Mouse (Mus musculus): ENCODE data around the gene Olfr680-ps1. TPM values are rescaled to one million over a fixed set of nuclear protein-coding genes. Genes with fewer than 3 reads are reported as not detected.
"Not testable (repeated sequence)": the region's sequence is repeated elsewhere in the genome, so short reads cannot be mapped to it uniquely, and the experiment has no call there.

Olfr680-ps1 gene
- polyA plus RNA-seq (2012; rRNA removed) = not detected in 2 replicates

DNA sequence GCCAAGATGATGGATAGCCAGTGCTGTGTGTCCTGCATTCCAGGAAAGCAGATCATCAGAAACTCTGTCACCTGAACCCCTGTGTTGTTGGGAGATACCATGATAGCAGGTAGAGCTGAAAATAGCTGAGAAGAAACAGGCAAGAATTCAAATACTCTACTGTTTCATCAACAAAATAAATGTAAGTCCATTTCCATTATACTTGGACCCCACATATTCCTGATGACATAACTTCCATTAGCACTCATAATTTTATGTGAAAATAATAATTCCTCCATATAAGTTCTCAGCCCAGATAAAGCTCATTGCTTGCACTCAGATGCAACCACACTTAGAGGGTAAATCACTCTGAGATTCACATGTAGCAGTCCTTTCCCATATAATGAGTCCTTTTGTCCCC, at the start of gene Olfr680-ps1:
TSS of gene Olfr680-ps1 (minus strand) at position 101 of the 400 bp plus-strand sequence.
- H3K27ac ChIP-seq (ENCODE audit: control insufficient read depth, insufficient read depth, low read length); H3K36me3 ChIP-seq (ENCODE audit: control insufficient read depth, insufficient read depth, low read length); H3K4me3 ChIP-seq (ENCODE audit: control insufficient read depth, insufficient read depth, low read length); H3K4me1 ChIP-seq (replicated peaks; ENCODE audit: control insufficient read depth, insufficient read depth, low read length); DNase-seq; H3K27me3 ChIP-seq (ENCODE audit: control insufficient read depth, insufficient read depth, low read length): not testable (repeated sequence)

GRCm38 (mm10) chr7:105141275-105141674, 48.7 kb upstream of the Olfr680-ps1 start:
- Histone ChIP-seq H3K36me3 (ENCODE audit: control insufficient read depth, insufficient read depth, low read length) (no peaks in the 10 kb centered on the region), H3K4me3 (ENCODE audit: control insufficient read depth, insufficient read depth, low read length) (no peak overlapping the region), H3K4me1 (replicated peaks; ENCODE audit: control insufficient read depth, insufficient read depth, low read length) (no peaks in the 10 kb centered on the region), H3K27me3 (ENCODE audit: control insufficient read depth, insufficient read depth, low read length) (no peaks in the 10 kb centered on the region), H3K27ac (ENCODE audit: control insufficient read depth, insufficient read depth, low read length) (no peak overlapping the region)
- no peak for TF ChIP-seq CTCF (IDR thresholded peaks at IDR 0.05; ENCODE audit: borderline replicate concordance, control insufficient read depth, extremely low read depth, insufficient read depth, low read length, poor library complexity)
- TF ChIP-seq POLR2A (IDR thresholded peaks at IDR 0.05; ENCODE audit: control insufficient read depth, extremely low read depth, insufficient read depth, low read length, poor library complexity) = no peak
- no peak for DNase-seq
- WGBS = 85% methylated on average over 2 of the region's 2 CpGs

DNA sequence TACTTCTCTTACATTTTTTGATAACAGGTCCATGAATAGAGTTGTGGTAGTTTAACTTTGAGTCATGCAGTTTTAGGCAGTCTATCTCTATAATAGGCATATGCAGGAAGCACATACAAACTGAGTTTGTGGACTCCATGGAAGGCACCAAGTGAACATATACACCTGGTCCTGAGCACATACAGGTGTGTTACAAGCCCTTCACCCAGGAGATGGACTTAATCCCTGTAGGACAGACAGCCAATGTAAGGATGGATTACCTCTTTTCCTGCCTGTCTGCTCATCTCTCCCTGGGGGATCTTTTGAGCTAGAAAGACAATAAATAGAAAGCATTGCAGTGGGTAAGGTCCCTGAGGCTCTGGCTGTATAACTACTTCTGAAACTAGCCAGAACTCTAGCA, 23.9 kb upstream of the Olfr680-ps1 start, which contains the start of gene Olfr681:
TSS of gene Olfr681 (plus strand) at position 301 of the 400 bp plus-strand sequence.
- no peaks in the 10 kb centered on the region for H3K4me1 ChIP-seq (replicated peaks; ENCODE audit: control insufficient read depth, insufficient read depth, low read length)
- no peak for DNase-seq
- no peaks in the 10 kb centered on the region for H3K27me3 ChIP-seq (ENCODE audit: control insufficient read depth, insufficient read depth, low read length)
- TF ChIP-seq CTCF (IDR thresholded peaks at IDR 0.05; ENCODE audit: borderline replicate concordance, control insufficient read depth, extremely low read depth, insufficient read depth, low read length, poor library complexity) = no peak
- no peak for TF ChIP-seq POLR2A (IDR thresholded peaks at IDR 0.05; ENCODE audit: control insufficient read depth, extremely low read depth, insufficient read depth, low read length, poor library complexity)
- H3K36me3 ChIP-seq (ENCODE audit: control insufficient read depth, insufficient read depth, low read length) = no peaks in the 10 kb centered on the region
- H3K4me3 ChIP-seq (ENCODE audit: control insufficient read depth, insufficient read depth, low read length) = no peak within 1 kb of the TSS
- no peak within 1 kb of the TSS for H3K27ac ChIP-seq (ENCODE audit: control insufficient read depth, insufficient read depth, low read length)

- H3K27ac ChIP-seq (ENCODE audit: control insufficient read depth, insufficient read depth, low read length) = no peak within 1 kb of the TSS
- H3K27me3 ChIP-seq (ENCODE audit: control insufficient read depth, insufficient read depth, low read length) = no peaks in the 10 kb centered on the region
- TF ChIP-seq CTCF (IDR thresholded peaks at IDR 0.05; ENCODE audit: borderline replicate concordance, control insufficient read depth, extremely low read depth, insufficient read depth, low read length, poor library complexity) = no peak
- no peak for TF ChIP-seq POLR2A (IDR thresholded peaks at IDR 0.05; ENCODE audit: control insufficient read depth, extremely low read depth, insufficient read depth, low read length, poor library complexity)
- no peaks in the 10 kb centered on the region for H3K4me1 ChIP-seq (replicated peaks; ENCODE audit: control insufficient read depth, insufficient read depth, low read length)
- no peak for DNase-seq
- no peak within 1 kb of the TSS for H3K4me3 ChIP-seq (ENCODE audit: control insufficient read depth, insufficient read depth, low read length)
- 50% methylated on average over 1 of the region's 1 CpGs for WGBS
- H3K36me3 ChIP-seq (ENCODE audit: control insufficient read depth, insufficient read depth, low read length) = no peaks in the 10 kb centered on the region
Measured at GRCm38 (mm10) chr7:105080905-105081304, 11.7 kb downstream of the Olfr680-ps1 start, which contains the start of gene Olfr679. TSS of gene Olfr679 (plus strand) at chr7:105081205.

DNA sequence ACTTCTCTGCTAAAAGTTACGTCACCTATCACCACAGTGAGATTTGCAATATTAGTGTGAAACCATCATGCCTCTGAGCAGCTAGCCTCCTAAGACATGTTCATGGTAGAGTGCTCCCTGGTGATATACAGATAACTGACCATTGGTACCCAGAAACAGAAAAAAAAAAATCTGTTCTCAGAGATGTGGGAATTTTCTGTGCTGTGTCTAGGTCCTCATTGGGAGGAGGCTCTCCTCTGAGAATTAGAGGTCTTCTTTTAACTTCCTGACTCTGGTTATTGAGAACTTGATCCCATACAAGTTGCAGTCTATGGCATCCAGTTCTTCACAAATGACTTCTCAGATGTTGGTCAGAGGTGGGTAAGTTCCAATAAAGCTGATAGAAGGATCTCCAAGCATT, 28.4 kb downstream of the Olfr680-ps1 start, which contains the start of gene Olfr678:
TSS of gene Olfr678 (plus strand) at position 301 of the 400 bp plus-strand sequence.
- H3K36me3 ChIP-seq (ENCODE audit: control insufficient read depth, insufficient read depth, low read length) = no peaks in the 10 kb centered on the region
- no peak for DNase-seq
- no peaks in the 10 kb centered on the region for H3K4me1 ChIP-seq (replicated peaks; ENCODE audit: control insufficient read depth, insufficient read depth, low read length)
- no peak within 1 kb of the TSS for H3K27ac ChIP-seq (ENCODE audit: control insufficient read depth, insufficient read depth, low read length)
- H3K27me3 ChIP-seq (ENCODE audit: control insufficient read depth, insufficient read depth, low read length) = no peaks in the 10 kb centered on the region
- TF ChIP-seq CTCF (IDR thresholded peaks at IDR 0.05; ENCODE audit: borderline replicate concordance, control insufficient read depth, extremely low read depth, insufficient read depth, low read length, poor library complexity) (no peak), POLR2A (IDR thresholded peaks at IDR 0.05; ENCODE audit: control insufficient read depth, extremely low read depth, insufficient read depth, low read length, poor library complexity) (no peak)
- WGBS = 84% methylated on average over 1 of the region's 1 CpGs
- H3K4me3 ChIP-seq (ENCODE audit: control insufficient read depth, insufficient read depth, low read length) = no peak within 1 kb of the TSS

GRCm38 (mm10) chr7:105058951-105059350, 33.7 kb downstream of the Olfr680-ps1 start:
- Histone ChIP-seq H3K27me3 (ENCODE audit: control insufficient read depth, insufficient read depth, low read length) (no peaks in the 10 kb centered on the region), H3K27ac (ENCODE audit: control insufficient read depth, insufficient read depth, low read length) (no peak overlapping the region), H3K36me3 (ENCODE audit: control insufficient read depth, insufficient read depth, low read length) (no peaks in the 10 kb centered on the region), H3K4me1 (replicated peaks; ENCODE audit: control insufficient read depth, insufficient read depth, low read length) (no peaks in the 10 kb centered on the region), H3K4me3 (ENCODE audit: control insufficient read depth, insufficient read depth, low read length) (no peak overlapping the region)
- TF ChIP-seq POLR2A (IDR thresholded peaks at IDR 0.05; ENCODE audit: control insufficient read depth, extremely low read depth, insufficient read depth, low read length, poor library complexity) = no peak
- TF ChIP-seq CTCF (IDR thresholded peaks at IDR 0.05; ENCODE audit: borderline replicate concordance, control insufficient read depth, extremely low read depth, insufficient read depth, low read length, poor library complexity) = no peak
- no peak for DNase-seq

Other genes with a start within 250 kb of the Olfr680-ps1 start
- not detected in 2 replicates for gene Usp17la, start 235.8 kb downstream of the Olfr680-ps1 start, polyA plus RNA-seq (2012; rRNA removed)
- gene Olfr665, start 214.8 kb downstream of the Olfr680-ps1 start, polyA plus RNA-seq (2012; rRNA removed) = not detected in 2 replicates
- gene Olfr666, start 196.9 kb downstream of the Olfr680-ps1 start, polyA plus RNA-seq (2012; rRNA removed) = not detected in 2 replicates
- gene Olfr667, start 171.3 kb downstream of the Olfr680-ps1 start, polyA plus RNA-seq (2012; rRNA removed) = not detected in 2 replicates
- not detected in 2 replicates for gene Olfr668, start 164.8 kb downstream of the Olfr680-ps1 start, polyA plus RNA-seq (2012; rRNA removed)
- not detected in 2 replicates for gene Olfr669, start 158.6 kb downstream of the Olfr680-ps1 start, polyA plus RNA-seq (2012; rRNA removed)
- gene Olfr670, start 130.2 kb downstream of the Olfr680-ps1 start, polyA plus RNA-seq (2012; rRNA removed) = not detected in 2 replicates
- not detected in 2 replicates for gene Olfr671, start 113.7 kb downstream of the Olfr680-ps1 start, polyA plus RNA-seq (2012; rRNA removed)
- gene Olfr672, start 90.8 kb downstream of the Olfr680-ps1 start, polyA plus RNA-seq (2012; rRNA removed) = not detected in 2 replicates
- not detected in 2 replicates for gene Olfr675, start 64.4 kb downstream of the Olfr680-ps1 start, polyA plus RNA-seq (2012; rRNA removed)
- not detected in 2 replicates for gene Olfr676, start 60.1 kb downstream of the Olfr680-ps1 start, polyA plus RNA-seq (2012; rRNA removed)
- gene Olfr677, start 41.4 kb downstream of the Olfr680-ps1 start, polyA plus RNA-seq (2012; rRNA removed) = not detected in 2 replicates
- not detected in 2 replicates for gene Olfr678, start 28.3 kb downstream of the Olfr680-ps1 start, polyA plus RNA-seq (2012; rRNA removed)
- gene Olfr679, start 11.6 kb downstream of the Olfr680-ps1 start, polyA plus RNA-seq (2012; rRNA removed) = 0.01 TPM in 1 of 2 replicates, not detected in the other
- not detected in 2 replicates for gene Olfr681, start 24.0 kb upstream of the Olfr680-ps1 start, polyA plus RNA-seq (2012; rRNA removed)
- not detected in 2 replicates for gene Olfr683, start 54.2 kb upstream of the Olfr680-ps1 start, polyA plus RNA-seq (2012; rRNA removed)
- not detected in 2 replicates for gene Olfr684, start 70.8 kb upstream of the Olfr680-ps1 start, polyA plus RNA-seq (2012; rRNA removed)
- not detected in 2 replicates for gene Olfr685, start 93.2 kb upstream of the Olfr680-ps1 start, polyA plus RNA-seq (2012; rRNA removed)
- gene Olfr686, start 114.7 kb upstream of the Olfr680-ps1 start, polyA plus RNA-seq (2012; rRNA removed) = not detected in 2 replicates
- gene Olfr688, start 195.3 kb upstream of the Olfr680-ps1 start, polyA plus RNA-seq (2012; rRNA removed) = not detected in 2 replicates
- not detected in 2 replicates for gene Olfr689, start 218.3 kb upstream of the Olfr680-ps1 start, polyA plus RNA-seq (2012; rRNA removed)
- not detected in 2 replicates for gene Olfr690, start 241.3 kb upstream of the Olfr680-ps1 start, polyA plus RNA-seq (2012; rRNA removed)
- gene Olfr691, start 249.5 kb upstream of the Olfr680-ps1 start, polyA plus RNA-seq (2012; rRNA removed) = not detected in 2 replicates

Measured in thymus, adult 2 months (tissue).